Mouse (Mus musculus): ENCODE measurements around the gene Magi1. TPM values are rescaled to one million over a fixed set of nuclear protein-coding genes. Genes with fewer than 3 reads are reported as not detected.
"Not testable (repeated sequence)": the region's sequence is repeated elsewhere in the genome, so short reads cannot be mapped to it uniquely, and the experiment has no call there.

Magi1 gene
- polyA plus RNA-seq, 1 experiment from 2014 or later, result 1.9 TPM

DNA sequence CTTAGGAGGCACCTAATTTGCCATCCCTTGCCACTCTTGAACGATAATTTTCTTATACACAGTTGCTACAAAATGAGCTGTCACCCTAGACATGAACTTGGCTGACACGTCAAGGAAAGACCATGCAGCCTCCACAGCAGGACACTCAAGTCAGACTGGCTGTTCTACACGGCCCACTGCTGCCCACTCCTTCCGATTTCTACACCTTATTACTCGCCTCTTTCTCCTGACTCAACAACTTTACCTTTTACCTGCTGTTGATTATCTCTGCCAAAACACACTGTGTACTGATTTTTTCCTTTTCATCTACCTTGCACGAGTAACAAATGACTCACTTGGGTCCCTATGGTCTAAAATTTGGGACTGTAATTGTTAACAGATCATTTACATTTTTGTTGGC is 272.2 kb downstream of the Magi1 start:
- ATAC-seq (no peak), DNase-seq (no peak)
- Histone ChIP-seq H3K4me1 (ENCODE audit: insufficient read depth) (no peaks in the 10 kb centered on the region), H3K9ac (replicated peaks) (no peak overlapping the region), H3K9me3 (ENCODE audit: low read length) (no peaks in the 10 kb centered on the region), H3K27me3 (ENCODE audit: insufficient read depth, low read length) (no peaks in the 10 kb centered on the region), H3K4me2 (ENCODE audit: low read depth, low read length) (no peak overlapping the region), H3K4me3 (ENCODE audit: low read depth, low read length) (no peak overlapping the region), H3K27ac (ENCODE audit: low read depth) (no peak overlapping the region), H3K36me3 (replicated peaks; ENCODE audit: insufficient read depth, low read length) (no peaks in the 10 kb centered on the region)
- TF ChIP-seq CTCF (IDR thresholded peaks at IDR 0.05; ENCODE audit: low read depth) (no peak), EP300 (IDR thresholded peaks at IDR 0.05; ENCODE audit: low read depth) (no peak)
- WGBS (ENCODE audit: insufficient replicate concordance), result 75% methylated on average over 6 of the region's 6 CpGs

DNA sequence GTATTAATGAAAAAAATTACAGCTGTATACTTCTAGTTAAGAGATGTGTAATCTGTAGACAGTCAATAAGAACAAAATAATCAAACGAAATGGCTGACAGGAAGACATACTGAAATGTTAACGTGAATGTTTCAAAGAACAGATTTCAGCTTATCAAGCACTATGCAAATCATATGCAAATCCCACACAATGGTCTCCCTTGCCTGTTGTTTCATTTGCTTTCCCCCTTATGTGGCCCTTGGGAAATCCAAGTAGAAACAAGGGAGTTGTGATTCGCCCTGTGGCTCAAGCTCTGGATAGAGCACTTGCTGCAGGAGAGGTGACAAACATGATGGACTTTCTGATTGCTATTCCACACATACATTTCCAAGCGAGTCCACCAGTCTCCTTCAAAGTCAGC is 275.1 kb downstream of the Magi1 start:
- no peaks in the 10 kb centered on the region for H3K36me3 ChIP-seq (replicated peaks; ENCODE audit: insufficient read depth, low read length)
- no peak overlapping the region for H3K9ac ChIP-seq (replicated peaks)
- ATAC-seq (no peak), DNase-seq (no peak)
- no peaks in the 10 kb centered on the region for H3K9me3 ChIP-seq (ENCODE audit: low read length)
- TF ChIP-seq EP300 (IDR thresholded peaks at IDR 0.05; ENCODE audit: low read depth), result no peak
- no peak for TF ChIP-seq CTCF (IDR thresholded peaks at IDR 0.05; ENCODE audit: low read depth)
- H3K4me2 ChIP-seq (ENCODE audit: low read depth, low read length), result no peak overlapping the region
- H3K27ac ChIP-seq (ENCODE audit: low read depth), result no peak overlapping the region
- H3K27me3 ChIP-seq (ENCODE audit: insufficient read depth, low read length), result no peaks in the 10 kb centered on the region
- WGBS (ENCODE audit: insufficient replicate concordance), result 63% methylated on average over 4 of the region's 4 CpGs
- no peak overlapping the region for H3K4me3 ChIP-seq (ENCODE audit: low read depth, low read length)
- no peaks in the 10 kb centered on the region for H3K4me1 ChIP-seq (ENCODE audit: insufficient read depth)

DNA sequence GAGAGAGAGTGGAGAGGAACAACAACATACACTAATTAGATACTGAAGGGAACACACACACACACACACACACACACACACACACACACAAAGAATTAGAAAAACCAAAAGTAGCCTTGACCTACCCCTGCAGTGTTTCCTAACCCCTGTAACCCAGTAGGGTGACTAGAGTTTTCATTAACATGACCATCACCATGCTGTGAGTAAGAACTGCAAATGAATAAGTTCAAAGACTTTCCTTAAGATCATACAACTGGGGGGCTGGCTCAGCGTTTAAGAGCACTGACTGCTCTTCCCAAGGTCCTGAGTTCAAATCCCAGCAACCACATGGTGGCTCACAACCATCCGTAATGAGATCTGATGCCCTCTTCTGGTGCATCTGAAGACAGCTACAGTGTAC is 280.1 kb downstream of the Magi1 start:
- H3K27me3 ChIP-seq (ENCODE audit: insufficient read depth, low read length); H3K4me3 ChIP-seq (ENCODE audit: low read depth, low read length); H3K9me3 ChIP-seq (ENCODE audit: low read length); H3K36me3 ChIP-seq (replicated peaks; ENCODE audit: insufficient read depth, low read length); ATAC-seq; H3K27ac ChIP-seq (ENCODE audit: low read depth); DNase-seq; H3K9ac ChIP-seq (replicated peaks); H3K4me1 ChIP-seq (ENCODE audit: insufficient read depth); H3K4me2 ChIP-seq (ENCODE audit: low read depth, low read length): not testable (repeated sequence)
- 72% methylated on average over 2 of the region's 2 CpGs for WGBS (ENCODE audit: insufficient replicate concordance)

DNA sequence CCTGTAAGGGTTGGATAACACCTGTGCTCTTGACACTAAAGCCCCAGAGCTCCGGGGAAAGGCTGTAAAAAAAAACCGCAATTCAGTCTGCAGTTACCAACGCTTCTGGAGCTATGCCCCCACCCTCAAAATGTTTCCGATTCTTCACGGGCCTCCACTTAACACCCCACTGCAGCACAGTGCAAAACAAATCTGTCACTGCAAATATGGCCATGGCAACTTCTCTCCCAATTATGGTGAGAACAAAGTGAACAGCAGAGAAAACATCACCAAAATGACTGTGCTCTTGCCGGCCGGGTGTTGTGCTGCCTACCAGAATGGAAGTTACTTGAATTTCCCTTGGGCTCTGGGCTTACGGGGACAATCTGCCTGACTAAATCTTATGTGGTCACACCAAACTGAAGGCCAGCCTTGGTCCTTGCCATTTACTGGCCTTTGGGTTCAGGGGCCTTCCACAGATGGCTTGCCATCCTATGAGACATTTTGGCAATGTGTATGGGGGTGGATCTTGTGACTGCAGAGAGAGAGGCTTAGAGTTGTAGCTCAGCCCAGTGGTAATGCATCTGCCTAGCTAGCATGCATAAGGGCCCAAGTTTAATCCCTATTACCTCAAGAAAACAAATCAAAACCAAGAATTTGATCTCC is 286.8 kb downstream of the Magi1 start:
- Histone ChIP-seq H3K9me3 (ENCODE audit: low read length) (no peaks in the 10 kb centered on the region), H3K27me3 (ENCODE audit: insufficient read depth, low read length) (no peaks in the 10 kb centered on the region), H3K4me1 (ENCODE audit: insufficient read depth) (no peaks in the 10 kb centered on the region), H3K4me3 (ENCODE audit: low read depth, low read length) (no peak overlapping the region), H3K36me3 (replicated peaks; ENCODE audit: insufficient read depth, low read length) (no peaks in the 10 kb centered on the region), H3K9ac (replicated peaks) (no peak overlapping the region), H3K4me2 (ENCODE audit: low read depth, low read length) (no peak overlapping the region), H3K27ac (ENCODE audit: low read depth) (no peak overlapping the region)
- TF ChIP-seq CTCF (IDR thresholded peaks at IDR 0.05; ENCODE audit: low read depth) (no peak), EP300 (IDR thresholded peaks at IDR 0.05; ENCODE audit: low read depth) (no peak)
- no peak for ATAC-seq
- 81% methylated on average over 8 of the region's 8 CpGs for WGBS (ENCODE audit: insufficient replicate concordance)
- DNase-seq, result no peak

DNA sequence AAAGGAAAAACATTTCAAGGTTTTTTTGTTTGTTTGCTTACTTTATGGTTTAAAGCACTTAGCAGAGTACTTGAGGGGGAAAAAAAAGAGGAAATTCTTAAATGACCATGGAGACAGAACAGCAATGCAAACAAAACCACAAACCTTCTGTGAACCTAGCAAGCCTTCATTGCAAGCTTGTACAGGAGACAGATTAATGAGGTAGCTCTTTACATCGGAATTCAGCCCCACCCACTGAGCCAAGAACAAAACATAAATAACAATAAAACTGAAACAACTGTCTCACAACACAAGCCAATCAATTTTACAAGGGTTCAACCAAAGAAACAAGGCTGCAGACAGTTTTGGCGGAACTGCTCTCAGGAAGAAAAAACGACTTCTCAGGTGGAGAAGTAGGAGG is 296.2 kb downstream of the Magi1 start:
- no peak for TF ChIP-seq CTCF (IDR thresholded peaks at IDR 0.05; ENCODE audit: low read depth)
- TF ChIP-seq EP300 (IDR thresholded peaks at IDR 0.05; ENCODE audit: low read depth), result no peak
- DNase-seq (no peak), ATAC-seq (no peak)
- H3K9me3 ChIP-seq (ENCODE audit: low read length), result no peaks in the 10 kb centered on the region
- H3K27ac ChIP-seq (ENCODE audit: low read depth), result no peak overlapping the region
- 30% methylated on average over 3 of the region's 3 CpGs for WGBS (ENCODE audit: insufficient replicate concordance)
- no peaks in the 10 kb centered on the region for H3K36me3 ChIP-seq (replicated peaks; ENCODE audit: insufficient read depth, low read length)
- no peaks in the 10 kb centered on the region for H3K4me1 ChIP-seq (ENCODE audit: insufficient read depth)
- no peak overlapping the region for H3K4me3 ChIP-seq (ENCODE audit: low read depth, low read length)
- no peak overlapping the region for H3K9ac ChIP-seq (replicated peaks)
- H3K27me3 ChIP-seq (ENCODE audit: insufficient read depth, low read length), result no peaks in the 10 kb centered on the region
- H3K4me2 ChIP-seq (ENCODE audit: low read depth, low read length), result no peak overlapping the region

DNA sequence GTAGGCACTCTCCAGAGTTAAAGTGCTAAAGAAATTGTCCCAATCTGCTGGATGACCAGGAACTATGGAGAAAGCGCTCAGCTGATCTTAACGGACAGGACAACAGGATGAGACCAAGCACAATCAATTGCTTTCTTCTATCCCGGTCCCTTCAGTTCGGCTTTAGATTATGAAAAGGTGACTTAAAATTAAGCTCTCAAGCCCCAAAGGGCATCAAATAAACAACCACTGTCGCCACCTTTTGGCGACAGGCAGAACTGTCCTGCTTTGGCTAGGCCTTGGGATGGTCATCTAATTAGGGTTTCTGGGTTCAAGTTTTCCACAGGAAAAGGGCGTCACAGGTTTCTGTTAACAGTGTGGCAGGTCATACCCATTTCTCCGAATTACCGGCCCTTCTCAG is 298.6 kb downstream of the Magi1 start:
- Histone ChIP-seq H3K9me3 (ENCODE audit: low read length) (no peaks in the 10 kb centered on the region), H3K4me3 (ENCODE audit: low read depth, low read length) (no peak overlapping the region), H3K4me2 (ENCODE audit: low read depth, low read length) (no peak overlapping the region), H3K27me3 (ENCODE audit: insufficient read depth, low read length) (no peaks in the 10 kb centered on the region), H3K9ac (replicated peaks) (no peak overlapping the region), H3K4me1 (ENCODE audit: insufficient read depth) (no peaks in the 10 kb centered on the region), H3K36me3 (replicated peaks; ENCODE audit: insufficient read depth, low read length) (no peaks in the 10 kb centered on the region), H3K27ac (ENCODE audit: low read depth) (no peak overlapping the region)
- WGBS (ENCODE audit: insufficient replicate concordance), result 60% methylated on average over 9 of the region's 9 CpGs
- DNase-seq (peak; percentile 16), ATAC-seq (no peak)
- TF ChIP-seq CTCF (IDR thresholded peaks at IDR 0.05; ENCODE audit: low read depth) (peak; percentile 69), EP300 (IDR thresholded peaks at IDR 0.05; ENCODE audit: low read depth) (no peak)

DNA sequence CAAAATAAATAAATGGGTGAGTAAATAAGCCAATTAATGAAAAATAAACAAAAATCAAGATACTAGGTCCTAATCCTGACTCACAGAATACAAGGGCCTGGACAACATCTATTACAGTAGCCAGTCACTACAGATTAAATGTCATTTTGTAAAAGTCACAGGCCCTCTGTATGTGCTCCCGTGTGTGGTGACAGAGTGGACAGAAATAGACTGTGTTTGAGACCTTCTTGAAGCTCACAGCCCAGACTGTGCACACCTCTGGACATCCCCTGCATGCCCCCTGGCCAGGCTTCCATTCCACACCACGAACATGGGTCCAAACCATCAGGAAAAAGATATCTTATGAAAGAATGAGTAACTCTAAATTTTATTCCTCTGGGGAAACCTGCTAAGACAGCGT is 300.2 kb downstream of the Magi1 start:
- Histone ChIP-seq H3K9ac (replicated peaks) (no peak overlapping the region), H3K27ac (ENCODE audit: low read depth) (no peak overlapping the region), H3K27me3 (ENCODE audit: insufficient read depth, low read length) (no peaks in the 10 kb centered on the region), H3K9me3 (ENCODE audit: low read length) (no peaks in the 10 kb centered on the region), H3K4me2 (ENCODE audit: low read depth, low read length) (no peak overlapping the region), H3K36me3 (replicated peaks; ENCODE audit: insufficient read depth, low read length) (no peaks in the 10 kb centered on the region), H3K4me1 (ENCODE audit: insufficient read depth) (no peaks in the 10 kb centered on the region), H3K4me3 (ENCODE audit: low read depth, low read length) (no peak overlapping the region)
- TF ChIP-seq EP300 (IDR thresholded peaks at IDR 0.05; ENCODE audit: low read depth) (no peak), CTCF (IDR thresholded peaks at IDR 0.05; ENCODE audit: low read depth) (no peak)
- WGBS (ENCODE audit: insufficient replicate concordance), result 76% methylated on average over 3 of the region's 3 CpGs
- ATAC-seq, result no peak
- DNase-seq, result no peak
